Mouse (Mus musculus) testis, adult 10 weeks (tissue): ENCODE measurements around the gene Dio3. TPM values are rescaled to one million over a fixed set of nuclear protein-coding genes. Genes with fewer than 3 reads are reported as not detected.

Experiments used
- polyA plus RNA-seq: library from polyadenylated mRNA; stranded (reverse); fragments of 350-450 nt; fragmentation: Illumina TruSeq; extraction: RNeasy Lipid Tissue Mini Kit (QIAGEN cat#74804); gene quantifications from one replicate; pipeline ENCODE4 v1.2.3, GENCODE M21; 2014; ENCODE audit warnings: low read depth, low replicate concordance

Dio3 gene
- polyA plus RNA-seq: not detected

GRCm38 (mm10) chr12:110278853-110279252 is at the start of gene Dio3:
Gene Dio3 (plus strand): TSS chr12:110279068.

Other genes with a start within 250 kb of the Dio3 start
- gene Ppp2r5c, start 168.1 kb downstream of the Dio3 start, polyA plus RNA-seq: 652 TPM